In genomic region chr2:172863469-172863856, GRCm38 (mm10) we compare ENCODE assay signal across 8 mouse cellular contexts.
DNase-seq lines count a peak whose midpoint lies in the region; ATAC-seq and TF ChIP-seq lines count a peak whose summit lies in the region.

No protein-coding gene starts in this region.

- 32% methylated on average over 14 of the region's 14 CpGs for WGBS in kidney, embryonic 14.5 days
- WGBS in forebrain, embryonic 10.5 days, result 74% methylated on average over 14 of the region's 14 CpGs
- WGBS in limb, embryonic 14.5 days, result 31% methylated on average over 14 of the region's 14 CpGs

- no peak for DNase-seq in kidney, adult 18-20 months
- no peak for DNase-seq in forebrain, embryonic 10.5 days (ENCODE audit: extremely low spot score, low spot score)
- DNase-seq in limb, embryonic 14.5 days (ENCODE audit: low spot score), result no peak
- no peak for DNase-seq in gastrocnemius, adult 8-10 months (ENCODE audit: low spot score in 2 of 2)
- DNase-seq in cerebellum, adult 11 months, result no peak
- DNase-seq in cerebellum, postnatal 10 days, result no peak

- TF ChIP-seq EP300 in ES-Bruce4 (IDR thresholded peaks at IDR 0.05; ENCODE audit: insufficient read depth, low read depth, low read length), result no peak

- no peak for TF ChIP-seq POLR2A in ES-Bruce4 (IDR thresholded peaks at IDR 0.05; ENCODE audit: insufficient read depth, low read length)
- no peak for TF ChIP-seq POLR2A in limb, embryonic 14.5 days (IDR thresholded peaks at IDR 0.05; ENCODE audit: borderline replicate concordance, extremely low read depth, insufficient read depth, insufficient read length)

- H3K4me2 ChIP-seq in kidney, embryonic 14.5 days (replicated peaks; ENCODE audit: low read depth, low read length), result peak overlapping the region; percentile 31
- H3K4me2 ChIP-seq in limb, embryonic 14.5 days (replicated peaks; ENCODE audit: low read depth, low read length, severe bottlenecking), result peak overlapping the region; percentile 45

- peaks cover 29% of the 10 kb centered on the region for H3K4me1 ChIP-seq in kidney, embryonic 14.5 days (ENCODE audit: control insufficient read depth, insufficient read depth, low read length)
- peaks cover 14% of the 10 kb centered on the region for H3K4me1 ChIP-seq in ES-Bruce4 (ENCODE audit: control insufficient read depth, insufficient read depth, low read length)
- H3K4me1 ChIP-seq in forebrain, embryonic 10.5 days, result peaks cover 37% of the 10 kb centered on the region
- peaks cover 37% of the 10 kb centered on the region for H3K4me1 ChIP-seq in limb, embryonic 14.5 days (ENCODE audit: control insufficient read depth, insufficient read depth, low read length)

- no peak overlapping the region for H3K27ac ChIP-seq in kidney, embryonic 14.5 days (ENCODE audit: low read depth, low read length)
- H3K27ac ChIP-seq in ES-Bruce4 (ENCODE audit: insufficient read depth, low read length), result no peak overlapping the region
- peak overlapping the region; percentile 40; the same call in 1 of the 2 replicates for H3K27ac ChIP-seq in forebrain, embryonic 10.5 days
- H3K27ac ChIP-seq in limb, embryonic 14.5 days (replicated peaks; ENCODE audit: low read depth, low read length), result no peak overlapping the region

- peaks cover 6% of the 10 kb centered on the region; the same call in 1 of the 2 replicates for H3K9me3 ChIP-seq in kidney, embryonic 14.5 days (ENCODE audit: control insufficient read depth, low read length)
- no peaks in the 10 kb centered on the region for H3K9me3 ChIP-seq in ES-Bruce4 (replicated peaks; ENCODE audit: control insufficient read depth, insufficient read depth, low read length, poor library complexity, severe bottlenecking)
- H3K9me3 ChIP-seq in forebrain, embryonic 10.5 days, result peaks cover 11% of the 10 kb centered on the region; the same call in 1 of the 2 replicates
- H3K9me3 ChIP-seq in limb, embryonic 14.5 days (ENCODE audit: control insufficient read depth, low read length), result peaks cover 4% of the 10 kb centered on the region; the same call in 1 of the 2 replicates

- ATAC-seq in kidney, embryonic 14.5 days (ENCODE audit: low FRiP score, low TSS enrichment), result 0 out of 2 replicates have a peak, but pooled peaks have one; percentile 15
- peak; percentile 5; the same call in 1 of the 2 replicates for ATAC-seq in limb, embryonic 14.5 days (ENCODE audit: low FRiP score, low read depth)

- no peak overlapping the region for H3K4me3 ChIP-seq in kidney, embryonic 14.5 days (ENCODE audit: low read length)
- peak overlapping the region; percentile 13; the same call in 1 of the 2 replicates for H3K4me3 ChIP-seq in ES-Bruce4 (ENCODE audit: low read depth, low read length)
- H3K4me3 ChIP-seq in forebrain, embryonic 10.5 days, result peak overlapping the region; percentile 19; the same call in 1 of the 2 replicates
- H3K4me3 ChIP-seq in limb, embryonic 14.5 days (replicated peaks; ENCODE audit: low read length), result peak overlapping the region; percentile 16; the same call in 1 of the 2 replicates

- no peak overlapping the region for H3K9ac ChIP-seq in kidney, embryonic 14.5 days (ENCODE audit: low read depth, low read length)
- no peak overlapping the region for H3K9ac ChIP-seq in ES-Bruce4 (ENCODE audit: low read depth, poor library complexity, severe bottlenecking)
- peak overlapping the region; percentile 25; the same call in 1 of the 2 replicates for H3K9ac ChIP-seq in limb, embryonic 14.5 days (ENCODE audit: low read depth, low read length, severe bottlenecking)

- no peak for TF ChIP-seq CTCF in ES-Bruce4 (IDR thresholded peaks at IDR 0.05; ENCODE audit: low read depth, low read length)

- no peaks in the 10 kb centered on the region; the same call in 1 of the 2 replicates for H3K36me3 ChIP-seq in kidney, embryonic 14.5 days (ENCODE audit: control insufficient read depth, insufficient read depth, low read length)
- H3K36me3 ChIP-seq in ES-Bruce4 (ENCODE audit: control insufficient read depth, insufficient read depth, low read length, poor library complexity, severe bottlenecking), result no peaks in the 10 kb centered on the region
- H3K36me3 ChIP-seq in forebrain, embryonic 10.5 days (replicated peaks), result peaks cover 7% of the 10 kb centered on the region
- no peaks in the 10 kb centered on the region for H3K36me3 ChIP-seq in limb, embryonic 14.5 days (ENCODE audit: control insufficient read depth, insufficient read depth, low read length)

- H3K27me3 ChIP-seq in kidney, embryonic 14.5 days (ENCODE audit: control insufficient read depth, insufficient read depth, low read length), result no peaks in the 10 kb centered on the region
- no peaks in the 10 kb centered on the region for H3K27me3 ChIP-seq in ES-Bruce4 (ENCODE audit: control insufficient read depth, insufficient read depth, low read length, poor library complexity, severe bottlenecking)
- H3K27me3 ChIP-seq in forebrain, embryonic 10.5 days (ENCODE audit: poor library complexity, severe bottlenecking), result peaks cover 18% of the 10 kb centered on the region; the same call in 1 of the 2 replicates
- H3K27me3 ChIP-seq in limb, embryonic 14.5 days (ENCODE audit: control insufficient read depth, insufficient read depth, low read length), result no peaks in the 10 kb centered on the region
